33 mouse cellular contexts compared by ENCODE assay signal in the genomic region with DNA sequence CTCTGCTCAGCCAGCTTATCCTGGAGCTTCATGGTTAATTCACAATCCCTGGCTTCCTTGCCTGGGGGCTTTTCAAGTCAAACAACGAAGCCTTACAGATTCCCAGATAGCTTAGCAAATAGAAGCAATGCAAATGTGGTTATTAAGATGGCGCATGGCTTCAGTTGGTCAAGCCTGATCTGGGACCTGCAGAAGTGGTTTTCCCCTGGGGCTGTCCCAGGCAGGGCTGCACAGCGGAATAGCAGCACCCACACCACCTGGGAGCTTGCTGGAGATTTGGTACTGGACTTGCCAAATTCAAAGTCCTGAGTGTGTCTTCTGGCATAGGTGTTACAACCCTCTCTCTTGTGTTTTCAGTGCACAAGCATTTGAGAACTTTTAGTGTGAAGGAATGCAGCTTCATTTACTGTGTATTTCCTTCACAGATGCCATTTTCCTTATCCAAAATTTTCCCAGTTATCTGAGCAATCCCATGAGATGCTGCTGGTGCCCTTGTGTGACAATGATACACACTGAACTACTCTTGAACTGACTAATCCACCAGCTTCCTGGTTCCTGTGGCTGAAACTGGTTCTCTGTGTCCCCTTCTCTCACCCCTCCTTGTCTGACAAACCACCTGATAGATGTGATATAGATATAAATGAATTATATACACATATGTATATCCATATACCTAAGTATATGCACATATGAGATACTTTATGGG.
"Had no signal": no experiment of that assay in that cellular context is flagged by ENCODE, and none has a peak within 500 bp of the region (broad histone marks: within the 10 kb centered on the region; RNA-seq: fewer than 3 reads in every experiment).

No protein-coding gene starts in this region.

- H3K27me3 ChIP-seq: heart, embryonic 12.5 days; heart, embryonic 13.5 days; heart, embryonic 15.5 days; hindbrain, embryonic 12.5 days; hindbrain, embryonic 13.5 days; hindbrain, embryonic 15.5 days; intestine, embryonic 15.5 days; kidney, embryonic 15.5 days had no signal

- H3K4me1 ChIP-seq: heart, embryonic 12.5 days; heart, embryonic 13.5 days; heart, embryonic 15.5 days; hindbrain, embryonic 10.5 days; hindbrain, embryonic 12.5 days; hindbrain, embryonic 15.5 days; intestine, embryonic 15.5 days; kidney, embryonic 15.5 days had no signal

- ATAC-seq: hindbrain, embryonic 16.5 days; hindbrain, postnatal 0 days; inflammation-experienced regulatory T-cells, adult 6 months; intestine, embryonic 15.5 days; intestine, embryonic 16.5 days; intestine, postnatal 0 days had no signal

- H3K9ac ChIP-seq: heart, embryonic 12.5 days; heart, embryonic 13.5 days; heart, embryonic 15.5 days; hindbrain, embryonic 12.5 days; hindbrain, embryonic 13.5 days; hindbrain, embryonic 14.5 days; hindbrain, embryonic 15.5 days; intestine, embryonic 15.5 days; kidney, embryonic 15.5 days had no signal

- H3K4me3 ChIP-seq: heart, embryonic 12.5 days; heart, embryonic 13.5 days; heart, embryonic 15.5 days; hindbrain, embryonic 10.5 days; hindbrain, embryonic 12.5 days; hindbrain, embryonic 13.5 days; hindbrain, embryonic 15.5 days; intestine, embryonic 15.5 days; kidney, embryonic 15.5 days; layer of hippocampus, adult 2 months; left cerebral cortex, adult 2 months had no signal

- H3K27ac ChIP-seq: heart, embryonic 13.5 days; heart, embryonic 15.5 days; hindbrain, embryonic 10.5 days; hindbrain, embryonic 12.5 days; hindbrain, embryonic 13.5 days; hindbrain, embryonic 14.5 days; hindbrain, embryonic 15.5 days; hindbrain, postnatal 0 days; intestine, embryonic 15.5 days; kidney, embryonic 15.5 days; kidney, postnatal 0 days; layer of hippocampus, adult 2 months; left cerebral cortex, adult 2 months had no signal

- H3K36me3 ChIP-seq: heart, embryonic 12.5 days; heart, embryonic 13.5 days; heart, embryonic 15.5 days; hindbrain, embryonic 10.5 days; hindbrain, embryonic 12.5 days; hindbrain, embryonic 15.5 days; intestine, embryonic 15.5 days; kidney, embryonic 15.5 days had no signal

- H3K4me2 ChIP-seq: heart, embryonic 11.5 days; heart, embryonic 12.5 days; heart, embryonic 13.5 days; heart, embryonic 15.5 days; hindbrain, embryonic 12.5 days; hindbrain, embryonic 13.5 days; hindbrain, embryonic 14.5 days; hindbrain, embryonic 15.5 days; intestine, embryonic 15.5 days; kidney, embryonic 15.5 days had no signal

- DNase-seq: heart, postnatal 10 days; heart, postnatal 4 days; kidney, adult 11 months; kidney, adult 18-20 months; kidney, adult 2 months; kidney, adult 8-10 months; kidney, adult 9 months; kidney, postnatal 10 days; kidney, postnatal 14 days; kidney, postnatal 25 days; kidney, postnatal 36 days; kidney, postnatal 4 days; layer of hippocampus, adult 9-11 months; layer of hippocampus, postnatal 36 days had no signal

- H3K9me3 ChIP-seq: heart, embryonic 12.5 days; heart, embryonic 13.5 days; heart, embryonic 15.5 days; hindbrain, embryonic 13.5 days; hindbrain, embryonic 15.5 days; intestine, embryonic 15.5 days; kidney, embryonic 15.5 days had no signal
